Mouse (Mus musculus) heart, adult 2 months (tissue): Measurements from ENCODE around the gene Vti1b. TPM values are rescaled to one million over a fixed set of nuclear protein-coding genes. Genes with fewer than 3 reads are reported as not detected.

Experiments used
- DNase-seq, 2 experiments: peaks; one replicate each; pipeline ENCODE4 v3.0.0; 2021
- H3K27ac ChIP-seq: fragments of 200-600 bp; 2 replicates; pipeline ENCODE4 v1.8.1; 2022
- H3K27me3 ChIP-seq: fragments of 200-500 bp; 2 replicates; pipeline ENCODE4 v1.6.1; 2012; ENCODE audit warnings: mild to moderate bottlenecking, low read length, inconsistent platforms, mixed read lengths; ENCODE audit not compliant: control insufficient read depth, insufficient read depth
- H3K36me3 ChIP-seq: fragments of 200-500 bp; 2 replicates; pipeline ENCODE4 v1.6.1; 2012; ENCODE audit warnings: low read length, inconsistent platforms; ENCODE audit not compliant: control insufficient read depth, insufficient read depth
- H3K4me1 ChIP-seq: fragments of 200-500 bp; 2 replicates; pipeline ENCODE4 v1.6.1; 2011; ENCODE audit warnings: low read length; ENCODE audit not compliant: control insufficient read depth, insufficient read depth
- H3K4me3 ChIP-seq: fragments of 200-600 bp; 2 replicates; pipeline ENCODE4 v1.8.1; 2022
- H3K79me2 ChIP-seq: fragments of 200-500 bp; replicated peaks from 2 replicates; pipeline ENCODE4 v1.6.1; 2012; ENCODE audit warnings: mild to moderate bottlenecking, inconsistent platforms, low read length, moderate library complexity, mixed read lengths; ENCODE audit not compliant: control insufficient read depth, insufficient read depth
- H3K9ac ChIP-seq: fragments of 200-500 bp; 2 replicates; pipeline ENCODE4 v1.6.1; 2012; ENCODE audit warnings: low read depth, mild to moderate bottlenecking, control low read depth, inconsistent platforms, low read length, mixed read lengths
- CTCF ChIP-seq: fragments of 200-600 bp; IDR thresholded peaks from 2 replicates; pipeline ENCODE4 v1.8.1; 2022; ENCODE audit warnings: antibody characterized with exemption, mild to moderate bottlenecking, moderate library complexity
- EP300 ChIP-seq: fragments of 200-500 bp; IDR thresholded peaks from 2 replicates; pipeline ENCODE4 v1.6.1; 2011; ENCODE audit warnings: low read depth, low read length, control low read depth; ENCODE audit not compliant: insufficient read depth
- POLR2A ChIP-seq: fragments of 200-500 bp; IDR thresholded peaks from 2 replicates; pipeline ENCODE4 v1.6.1; 2011; ENCODE audit warnings: mild to moderate bottlenecking, low read depth, low read length, control low read depth; ENCODE audit not compliant: insufficient read depth
- WGBS: fragments of 180-500 bp; shearing (Covaris S2); methylation state at CpG from one replicate; pipeline ENCODE4 v1.1.7; 2018; 5-methylcytosine and 5-hydroxymethylcytosine counted together
- intact Hi-C: fragments of 180-260 bp; cut with DNase I; formaldehyde crosslinking; loops from one replicate; pipeline ENCODE4 v1.15.1; 2025
- polyA plus RNA-seq: library from polyadenylated mRNA; depleted of rRNA; stranded (reverse); fragments of >200 nt; gene quantifications from 2 replicates; pipeline ENCODE4 v1.2.3, GENCODE M21; 2012
- total RNA-seq, 2 experiments: library from RNA; stranded (reverse); gene quantifications; 2 replicates each; pipeline ENCODE4 v1.2.3; 2021

Gene Vti1b
- total and polyA plus RNA-seq, 3 experiments: 37.3 to 103 (median 100) TPM

- WGBS: 33% methylated on average over 4 of the region's 4 CpGs
- H3K27ac ChIP-seq: no peak overlapping the region
- no peaks in the 10 kb centered on the region for H3K36me3 ChIP-seq
- TF ChIP-seq EP300: no peak
- TF ChIP-seq CTCF: no peak
- TF ChIP-seq POLR2A: no peak
- H3K4me1 ChIP-seq: no peaks in the 10 kb centered on the region
- DNase-seq: no peak
- H3K79me2 ChIP-seq: no peaks in the 10 kb centered on the region
- intact Hi-C loops: no loop called here
- H3K9ac ChIP-seq: no peak overlapping the region
- no peak overlapping the region for H3K4me3 ChIP-seq
- peaks cover 10% of the 10 kb centered on the region for H3K27me3 ChIP-seq
Measured at GRCm38 (mm10) chr12:79135105-79135504, 37.4 kb downstream of the Vti1b start.

GRCm38 (mm10) chr12:79134676-79135075 is 37.8 kb downstream of the Vti1b start:
- WGBS: 33% methylated on average over 8 of the region's 8 CpGs
- TF ChIP-seq CTCF: no peak
- TF ChIP-seq POLR2A: no peak
- TF ChIP-seq EP300: no peak
- Histone ChIP-seq H3K27ac (no peak overlapping the region), H3K4me3 (no peak overlapping the region), H3K79me2 (no peaks in the 10 kb centered on the region), H3K36me3 (no peaks in the 10 kb centered on the region), H3K4me1 (no peaks in the 10 kb centered on the region), H3K27me3 (peaks cover 10% of the 10 kb centered on the region), H3K9ac (no peak overlapping the region)
- intact Hi-C loops: no loop called here
- DNase-seq: no peak

GRCm38 (mm10) chr12:79131706-79132460 is 40.6 kb downstream of the Vti1b start:
- no peak for TF ChIP-seq POLR2A
- no peak for TF ChIP-seq EP300
- no peak for TF ChIP-seq CTCF
- H3K27ac ChIP-seq: no peak overlapping the region
- no peak overlapping the region for H3K9ac ChIP-seq
- H3K4me3 ChIP-seq: no peak overlapping the region
- 31% methylated on average over 5 of the region's 5 CpGs for WGBS
- H3K27me3 ChIP-seq: peaks cover 10% of the 10 kb centered on the region
- H3K79me2 ChIP-seq: no peaks in the 10 kb centered on the region
- no peaks in the 10 kb centered on the region for H3K4me1 ChIP-seq
- DNase-seq: no peak
- no peaks in the 10 kb centered on the region for H3K36me3 ChIP-seq
- intact Hi-C loops: no loop called here

GRCm38 (mm10) chr12:79131178-79131675 is 41.2 kb downstream of the Vti1b start:
- intact Hi-C loops: no loop called here
- Histone ChIP-seq H3K27ac (no peak overlapping the region), H3K79me2 (no peaks in the 10 kb centered on the region), H3K4me3 (no peak overlapping the region), H3K4me1 (no peaks in the 10 kb centered on the region), H3K36me3 (no peaks in the 10 kb centered on the region), H3K9ac (no peak overlapping the region), H3K27me3 (peaks cover 10% of the 10 kb centered on the region)
- TF ChIP-seq EP300: no peak
- no peak for TF ChIP-seq CTCF
- no peak for TF ChIP-seq POLR2A
- no peak for DNase-seq
- 2% methylated on average over 22 of the region's 22 CpGs for WGBS

GRCm38 (mm10) chr12:79130299-79131177 is 41.9 kb downstream of the Vti1b start, which contains the start of gene Arg2:
Gene Arg2 (plus strand): TSS chr12:79130777.
- TF ChIP-seq POLR2A (no peak), CTCF (no peak), EP300 (no peak)
- H3K27me3 ChIP-seq: peaks cover 10% of the 10 kb centered on the region
- peak within 1 kb of the TSS; percentile 24 for H3K4me3 ChIP-seq
- H3K9ac ChIP-seq: no peak within 1 kb of the TSS
- H3K27ac ChIP-seq: no peak within 1 kb of the TSS
- peak; percentile 38 to 41 for DNase-seq
- H3K4me1 ChIP-seq: no peaks in the 10 kb centered on the region
- WGBS: 1% methylated on average over 47 of the region's 47 CpGs
- H3K79me2 ChIP-seq: no peaks in the 10 kb centered on the region
- H3K36me3 ChIP-seq: no peaks in the 10 kb centered on the region
- intact Hi-C loops: no loop called here
